Mouse (Mus musculus): Measurements from ENCODE around the gene Ppp2ca. TPM values are rescaled to one million over a fixed set of nuclear protein-coding genes. Genes with fewer than 3 reads are reported as not detected.
"Not testable (repeated sequence)": the region's sequence is repeated elsewhere in the genome, so short reads cannot be mapped to it uniquely, and the experiment has no call there.

The Ppp2ca gene
- polyA plus RNA-seq, 1 experiment = 21.0 TPM

- no peak for DNase-seq (ENCODE audit: low read depth in 1 of 2, low spot score in 2 of 2)
- H3K4me3 ChIP-seq (ENCODE audit: extremely low read depth, insufficient read depth, insufficient read length) = no peak overlapping the region
- no peaks in the 10 kb centered on the region for H3K36me3 ChIP-seq (ENCODE audit: control insufficient read depth, insufficient read depth, low read length)
- no peak for TF ChIP-seq POLR2A (IDR thresholded peaks at IDR 0.05; ENCODE audit: low read depth, low read length)
- no peak for TF ChIP-seq CTCF (IDR thresholded peaks at IDR 0.05; ENCODE audit: extremely low read depth, insufficient read depth, insufficient read length, insufficient replicate concordance)
- peaks cover 26% of the 10 kb centered on the region for H3K4me1 ChIP-seq (ENCODE audit: control insufficient read depth, insufficient read depth, insufficient read length)
- no peaks in the 10 kb centered on the region for H3K27me3 ChIP-seq (ENCODE audit: control insufficient read depth, insufficient read depth, low read length)
- H3K27ac ChIP-seq (ENCODE audit: insufficient read depth, low read length) = no peak overlapping the region
Measured at GRCm38 (mm10) chr11:52105503-52105902, 7.0 kb downstream of the Ppp2ca start.

- no peak overlapping the region for H3K27ac ChIP-seq (ENCODE audit: insufficient read depth, low read length)
- peaks cover 22% of the 10 kb centered on the region for H3K4me1 ChIP-seq (ENCODE audit: control insufficient read depth, insufficient read depth, insufficient read length)
- TF ChIP-seq CTCF (IDR thresholded peaks at IDR 0.05; ENCODE audit: extremely low read depth, insufficient read depth, insufficient read length, insufficient replicate concordance) (no peak), POLR2A (IDR thresholded peaks at IDR 0.05; ENCODE audit: low read depth, low read length) (no peak)
- no peaks in the 10 kb centered on the region for H3K27me3 ChIP-seq (ENCODE audit: control insufficient read depth, insufficient read depth, low read length)
- WGBS = 89% methylated on average over 2 of the region's 2 CpGs
- no peak overlapping the region for H3K4me3 ChIP-seq (ENCODE audit: extremely low read depth, insufficient read depth, insufficient read length)
- DNase-seq (ENCODE audit: low read depth in 1 of 2, low spot score in 2 of 2) = no peak
- H3K36me3 ChIP-seq (ENCODE audit: control insufficient read depth, insufficient read depth, low read length) = no peaks in the 10 kb centered on the region
Measured at GRCm38 (mm10) chr11:52106037-52106436, 7.6 kb downstream of the Ppp2ca start.

- no peaks in the 10 kb centered on the region for H3K27me3 ChIP-seq (ENCODE audit: control insufficient read depth, insufficient read depth, low read length)
- H3K4me3 ChIP-seq (ENCODE audit: extremely low read depth, insufficient read depth, insufficient read length) = no peak overlapping the region
- H3K4me1 ChIP-seq (ENCODE audit: control insufficient read depth, insufficient read depth, insufficient read length) = peaks cover 22% of the 10 kb centered on the region
- no peak for DNase-seq (ENCODE audit: low read depth in 1 of 2, low spot score in 2 of 2)
- no peaks in the 10 kb centered on the region for H3K36me3 ChIP-seq (ENCODE audit: control insufficient read depth, insufficient read depth, low read length)
- H3K27ac ChIP-seq (ENCODE audit: insufficient read depth, low read length) = no peak overlapping the region
- TF ChIP-seq CTCF (IDR thresholded peaks at IDR 0.05; ENCODE audit: extremely low read depth, insufficient read depth, insufficient read length, insufficient replicate concordance) = no peak
- 84% methylated on average over 1 of the region's 1 CpGs for WGBS
Measured at GRCm38 (mm10) chr11:52106438-52106837, 8.0 kb downstream of the Ppp2ca start.

GRCm38 (mm10) chr11:52108796-52109195 lies 10.3 kb downstream of the Ppp2ca start:
- H3K4me1 ChIP-seq (ENCODE audit: control insufficient read depth, insufficient read depth, insufficient read length) = peaks cover 19% of the 10 kb centered on the region
- DNase-seq (ENCODE audit: low read depth in 1 of 2, low spot score in 2 of 2) = no peak
- WGBS = 85% methylated on average over 5 of the region's 5 CpGs
- TF ChIP-seq CTCF (IDR thresholded peaks at IDR 0.05; ENCODE audit: extremely low read depth, insufficient read depth, insufficient read length, insufficient replicate concordance) (no peak), POLR2A (IDR thresholded peaks at IDR 0.05; ENCODE audit: low read depth, low read length) (no peak)
- H3K36me3 ChIP-seq (ENCODE audit: control insufficient read depth, insufficient read depth, low read length) = peaks cover under 1% of the 10 kb centered on the region; the same call in 1 of the 2 replicates
- no peak overlapping the region for H3K4me3 ChIP-seq (ENCODE audit: extremely low read depth, insufficient read depth, insufficient read length)
- no peaks in the 10 kb centered on the region for H3K27me3 ChIP-seq (ENCODE audit: control insufficient read depth, insufficient read depth, low read length)
- H3K27ac ChIP-seq (ENCODE audit: insufficient read depth, low read length) = no peak overlapping the region

GRCm38 (mm10) chr11:52109421-52109820 lies 10.9 kb downstream of the Ppp2ca start:
- TF ChIP-seq POLR2A (IDR thresholded peaks at IDR 0.05; ENCODE audit: low read depth, low read length) = no peak
- TF ChIP-seq CTCF (IDR thresholded peaks at IDR 0.05; ENCODE audit: extremely low read depth, insufficient read depth, insufficient read length, insufficient replicate concordance) = no peak
- no peaks in the 10 kb centered on the region for H3K27me3 ChIP-seq (ENCODE audit: control insufficient read depth, insufficient read depth, low read length)
- no peak for DNase-seq (ENCODE audit: low read depth in 1 of 2, low spot score in 2 of 2)
- WGBS = 82% methylated on average over 1 of the region's 1 CpGs
- H3K36me3 ChIP-seq (ENCODE audit: control insufficient read depth, insufficient read depth, low read length) = peaks cover 5% of the 10 kb centered on the region
- H3K4me1 ChIP-seq (ENCODE audit: control insufficient read depth, insufficient read depth, insufficient read length) = peaks cover 14% of the 10 kb centered on the region
- no peak overlapping the region for H3K27ac ChIP-seq (ENCODE audit: insufficient read depth, low read length)
- no peak overlapping the region for H3K4me3 ChIP-seq (ENCODE audit: extremely low read depth, insufficient read depth, insufficient read length)

GRCm38 (mm10) chr11:52115479-52115878 lies 17.0 kb downstream of the Ppp2ca start:
- DNase-seq (ENCODE audit: low read depth in 1 of 2, low spot score in 2 of 2) = no peak
- H3K36me3 ChIP-seq (ENCODE audit: control insufficient read depth, insufficient read depth, low read length) = peaks cover 38% of the 10 kb centered on the region
- WGBS = 78% methylated on average over 3 of the region's 3 CpGs
- no peak overlapping the region for H3K4me3 ChIP-seq (ENCODE audit: extremely low read depth, insufficient read depth, insufficient read length)
- no peak overlapping the region for H3K27ac ChIP-seq (ENCODE audit: insufficient read depth, low read length)
- TF ChIP-seq POLR2A (IDR thresholded peaks at IDR 0.05; ENCODE audit: low read depth, low read length) = no peak
- TF ChIP-seq CTCF (IDR thresholded peaks at IDR 0.05; ENCODE audit: extremely low read depth, insufficient read depth, insufficient read length, insufficient replicate concordance) = no peak
- no peaks in the 10 kb centered on the region for H3K27me3 ChIP-seq (ENCODE audit: control insufficient read depth, insufficient read depth, low read length)
- H3K4me1 ChIP-seq (ENCODE audit: control insufficient read depth, insufficient read depth, insufficient read length) = no peaks in the 10 kb centered on the region

- WGBS = 90% methylated on average over 6 of the region's 6 CpGs
- not testable (repeated sequence) for H3K4me1 ChIP-seq (ENCODE audit: control insufficient read depth, insufficient read depth, insufficient read length); DNase-seq (ENCODE audit: low read depth in 1 of 2, low spot score in 2 of 2); H3K27ac ChIP-seq (ENCODE audit: insufficient read depth, low read length); H3K4me3 ChIP-seq (ENCODE audit: extremely low read depth, insufficient read depth, insufficient read length); H3K27me3 ChIP-seq (ENCODE audit: control insufficient read depth, insufficient read depth, low read length)
- H3K36me3 ChIP-seq (ENCODE audit: control insufficient read depth, insufficient read depth, low read length) = peaks cover 41% of the 10 kb centered on the region
Measured at GRCm38 (mm10) chr11:52116117-52116516, 17.6 kb downstream of the Ppp2ca start.
